ENCODE assay signal across 10 mouse cellular contexts in the genomic region with DNA sequence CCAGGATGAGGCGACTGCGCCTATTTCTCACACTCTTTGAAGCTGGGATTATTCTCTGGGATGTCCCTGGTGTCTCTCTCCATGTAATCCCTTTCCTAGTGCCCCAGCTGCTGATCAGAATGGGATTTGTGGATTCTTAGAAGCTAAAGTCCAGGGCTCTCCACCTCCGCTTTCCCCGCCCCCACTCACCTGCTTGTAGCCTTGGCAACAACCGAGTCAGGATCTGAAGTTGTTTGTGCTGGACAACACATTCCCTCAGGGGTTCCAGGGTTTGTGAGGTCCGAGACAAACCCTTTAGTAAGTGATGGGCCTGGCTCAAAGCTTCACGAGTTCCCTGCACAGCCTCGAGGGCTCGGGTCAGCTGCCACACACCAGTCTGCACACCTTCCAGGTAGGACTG. TPM values are rescaled to one million over a fixed set of nuclear protein-coding genes. Genes with fewer than 3 reads are reported as not detected.
DNase-seq lines count a peak whose midpoint lies in the region; ATAC-seq and TF ChIP-seq lines count a peak whose summit lies in the region.
"Had no signal": no experiment of that assay in that cellular context is flagged by ENCODE, and none has a peak within 500 bp of the region (broad histone marks: within the 10 kb centered on the region; RNA-seq: fewer than 3 reads in every experiment).

No protein-coding gene starts in this region.

- no peak overlapping the region for H3K27ac ChIP-seq in hindbrain, embryonic 13.5 days
- no peak overlapping the region for H3K27ac ChIP-seq in hindbrain, embryonic 10.5 days
- no peak overlapping the region for H3K27ac ChIP-seq in midbrain, embryonic 16.5 days (ENCODE audit: low read length)
- no peak overlapping the region for H3K27ac ChIP-seq in midbrain, embryonic 10.5 days (replicated peaks)
- H3K27ac ChIP-seq in intestine, postnatal 0 days (ENCODE audit: low read depth, low read length) = no peak overlapping the region
- no peak overlapping the region for H3K27ac ChIP-seq in neural tube, embryonic 13.5 days (replicated peaks)

- DNase-seq in hindbrain, embryonic 10.5 days (ENCODE audit: low spot score) = no peak
- no peak for DNase-seq in midbrain, embryonic 10.5 days (ENCODE audit: low spot score)
- DNase-seq in adrenal gland, adult 2 months = no peak
- DNase-seq: adrenal gland, postnatal 36 days; cerebellum, postnatal 14 days; gastrocnemius, postnatal 25 days had no signal

- H3K9ac ChIP-seq in hindbrain, embryonic 13.5 days = no peak overlapping the region
- 0 out of 2 replicates have a peak overlapping the region, but pooled peaks have one; percentile 17 for H3K9ac ChIP-seq in midbrain, embryonic 16.5 days (ENCODE audit: low read depth, low read length)
- H3K9ac ChIP-seq in intestine, postnatal 0 days (ENCODE audit: low read depth, low read length) = no peak overlapping the region
- H3K9ac ChIP-seq in neural tube, embryonic 13.5 days = no peak overlapping the region

- H3K4me1 ChIP-seq in hindbrain, embryonic 13.5 days (replicated peaks) = peaks cover 42% of the 10 kb centered on the region
- peaks cover 39% of the 10 kb centered on the region for H3K4me1 ChIP-seq in hindbrain, embryonic 10.5 days (replicated peaks)
- peaks cover 31% of the 10 kb centered on the region for H3K4me1 ChIP-seq in midbrain, embryonic 16.5 days (ENCODE audit: control insufficient read depth, insufficient read depth, low read length)
- H3K4me1 ChIP-seq in midbrain, embryonic 10.5 days = peaks cover 35% of the 10 kb centered on the region
- peaks cover 12% of the 10 kb centered on the region for H3K4me1 ChIP-seq in intestine, postnatal 0 days (replicated peaks; ENCODE audit: control insufficient read depth, insufficient read depth, low read length)
- H3K4me1 ChIP-seq in neural tube, embryonic 13.5 days (replicated peaks) = peaks cover 37% of the 10 kb centered on the region

- no peak for TF ChIP-seq CTCF in intestine, postnatal 0 days (IDR thresholded peaks at IDR 0.05; ENCODE audit: low read depth)

- H3K4me2 ChIP-seq in hindbrain, embryonic 13.5 days = 0 out of 2 replicates have a peak overlapping the region, but pooled peaks have one; percentile 21
- 0 out of 2 replicates have a peak overlapping the region, but pooled peaks have one; percentile 6 for H3K4me2 ChIP-seq in midbrain, embryonic 16.5 days (ENCODE audit: low read length)
- peak overlapping the region; percentile 33; the same call in 1 of the 2 replicates for H3K4me2 ChIP-seq in intestine, postnatal 0 days (replicated peaks; ENCODE audit: low read depth)
- H3K4me2 ChIP-seq in neural tube, embryonic 13.5 days = peak overlapping the region; percentile 25

- peaks cover 9% of the 10 kb centered on the region for H3K36me3 ChIP-seq in hindbrain, embryonic 13.5 days
- H3K36me3 ChIP-seq in hindbrain, embryonic 10.5 days = peaks cover 14% of the 10 kb centered on the region
- no peaks in the 10 kb centered on the region for H3K36me3 ChIP-seq in midbrain, embryonic 16.5 days (ENCODE audit: control insufficient read depth, insufficient read depth, low read length)
- peaks cover 13% of the 10 kb centered on the region for H3K36me3 ChIP-seq in midbrain, embryonic 10.5 days
- H3K36me3 ChIP-seq in intestine, postnatal 0 days (ENCODE audit: control insufficient read depth, insufficient read depth) = no peaks in the 10 kb centered on the region
- H3K36me3 ChIP-seq in neural tube, embryonic 13.5 days = peaks cover 4% of the 10 kb centered on the region

- peaks cover 26% of the 10 kb centered on the region for H3K27me3 ChIP-seq in hindbrain, embryonic 13.5 days
- peaks cover 34% of the 10 kb centered on the region for H3K27me3 ChIP-seq in hindbrain, embryonic 10.5 days (ENCODE audit: insufficient read depth, poor library complexity, severe bottlenecking)
- no peaks in the 10 kb centered on the region for H3K27me3 ChIP-seq in midbrain, embryonic 16.5 days (ENCODE audit: control insufficient read depth, insufficient read depth, low read depth, low read length)
- peaks cover 31% of the 10 kb centered on the region for H3K27me3 ChIP-seq in midbrain, embryonic 10.5 days (ENCODE audit: low read depth, poor library complexity, severe bottlenecking)
- H3K27me3 ChIP-seq in intestine, postnatal 0 days (replicated peaks; ENCODE audit: control insufficient read depth, insufficient read depth, low read length) = peaks cover 11% of the 10 kb centered on the region
- peaks cover 7% of the 10 kb centered on the region for H3K27me3 ChIP-seq in neural tube, embryonic 13.5 days

- H3K4me3 ChIP-seq in hindbrain, embryonic 13.5 days = peak overlapping the region; percentile 5; the same call in 1 of the 2 replicates
- no peak overlapping the region for H3K4me3 ChIP-seq in hindbrain, embryonic 10.5 days
- no peak overlapping the region for H3K4me3 ChIP-seq in midbrain, embryonic 16.5 days (ENCODE audit: low read depth, low read length)
- no peak overlapping the region for H3K4me3 ChIP-seq in midbrain, embryonic 10.5 days
- H3K4me3 ChIP-seq in intestine, postnatal 0 days (ENCODE audit: low read depth, low read length) = no peak overlapping the region
- peak overlapping the region; percentile 12 for H3K4me3 ChIP-seq in neural tube, embryonic 13.5 days

- no peaks in the 10 kb centered on the region for H3K9me3 ChIP-seq in hindbrain, embryonic 13.5 days
- H3K9me3 ChIP-seq in hindbrain, embryonic 10.5 days = no peaks in the 10 kb centered on the region
- no peaks in the 10 kb centered on the region for H3K9me3 ChIP-seq in midbrain, embryonic 16.5 days (replicated peaks; ENCODE audit: control insufficient read depth, low read length, poor library complexity, severe bottlenecking)
- no peaks in the 10 kb centered on the region for H3K9me3 ChIP-seq in midbrain, embryonic 10.5 days (replicated peaks)
- no peaks in the 10 kb centered on the region for H3K9me3 ChIP-seq in intestine, postnatal 0 days (ENCODE audit: control insufficient read depth)
- H3K9me3 ChIP-seq in neural tube, embryonic 13.5 days = no peaks in the 10 kb centered on the region

- no peak for ATAC-seq in hindbrain, embryonic 13.5 days (ENCODE audit: low FRiP score)
- no peak for ATAC-seq in midbrain, embryonic 16.5 days
- ATAC-seq in intestine, postnatal 0 days = no peak
- no peak for ATAC-seq in neural tube, embryonic 13.5 days (ENCODE audit: low read depth)

- WGBS in hindbrain, embryonic 13.5 days = 74% methylated on average over 9 of the region's 9 CpGs
- 72% methylated on average over 9 of the region's 9 CpGs for WGBS in hindbrain, embryonic 10.5 days
- 59% methylated on average over 9 of the region's 9 CpGs for WGBS in midbrain, embryonic 16.5 days
- WGBS in midbrain, embryonic 10.5 days = 64% methylated on average over 9 of the region's 9 CpGs
- WGBS in intestine, postnatal 0 days = 67% methylated on average over 9 of the region's 9 CpGs
- WGBS in neural tube, embryonic 13.5 days = 70% methylated on average over 9 of the region's 9 CpGs

RNA-seq across cellular contexts. Expression of a gene that starts 1.1 kb away (rescaled TPM):
- 14.3 and 14.6 TPM in 2 replicates for polyA plus RNA-seq in hindbrain, embryonic 13.5 days (2015; fragmentation: Nextera tagmentation; extraction: Ambion mirVana)
- polyA plus RNA-seq in hindbrain, embryonic 10.5 days (2016; fragmentation: Nextera tagmentation; extraction: Ambion mirVana) = 12.4 and 15.2 TPM in 2 replicates
- polyA plus RNA-seq in midbrain, embryonic 16.5 days (2015; fragmentation: Nextera tagmentation; extraction: Ambion mirVana) = 10.5 and 12.0 TPM in 2 replicates
- 10.2 and 11.4 TPM in 2 replicates for polyA plus RNA-seq in midbrain, embryonic 10.5 days (2016; fragmentation: Nextera tagmentation; extraction: Ambion mirVana)
- 2.5 and 3.1 TPM in 2 replicates for polyA plus RNA-seq in intestine, postnatal 0 days (2015; fragmentation: Nextera tagmentation; extraction: Ambion mirVana)
- 12.8 and 14.3 TPM in 2 replicates for polyA plus RNA-seq in neural tube, embryonic 13.5 days (2015; fragmentation: Nextera tagmentation; extraction: Ambion mirVana)
- 10 to 100 TPM; 13.3 to 28.4 TPM for total RNA-seq in adrenal gland, adult 2 months (2021)
- polyA plus RNA-seq in adrenal gland, adult 2 months (2012; rRNA removed) = 34.8 and 55.8 TPM in 2 replicates

RNA-seq across cellular contexts. Expression of a gene that starts 2.7 kb away (rescaled TPM):
- 45.6 and 47.0 TPM in 2 replicates for polyA plus RNA-seq in hindbrain, embryonic 13.5 days (2015; fragmentation: Nextera tagmentation; extraction: Ambion mirVana)
- 120 and 128 TPM in 2 replicates for polyA plus RNA-seq in hindbrain, embryonic 10.5 days (2016; fragmentation: Nextera tagmentation; extraction: Ambion mirVana)
- 40.1 and 41.6 TPM in 2 replicates for polyA plus RNA-seq in midbrain, embryonic 16.5 days (2015; fragmentation: Nextera tagmentation; extraction: Ambion mirVana)
- polyA plus RNA-seq in midbrain, embryonic 10.5 days (2016; fragmentation: Nextera tagmentation; extraction: Ambion mirVana) = 117 and 124 TPM in 2 replicates
- 36.6 and 42.0 TPM in 2 replicates for polyA plus RNA-seq in intestine, postnatal 0 days (2015; fragmentation: Nextera tagmentation; extraction: Ambion mirVana)
- polyA plus RNA-seq in neural tube, embryonic 13.5 days (2015; fragmentation: Nextera tagmentation; extraction: Ambion mirVana) = 49.3 and 51.8 TPM in 2 replicates
- total RNA-seq in adrenal gland, adult 2 months (2021) = 10 to 100 TPM; 35.9 to 47.0 TPM
- 94.8 and 108 TPM in 2 replicates for polyA plus RNA-seq in adrenal gland, adult 2 months (2012; rRNA removed)

RNA-seq across cellular contexts. Expression of a gene that starts 5.1 kb away (rescaled TPM):
- polyA plus RNA-seq in hindbrain, embryonic 13.5 days (2015; fragmentation: Nextera tagmentation; extraction: Ambion mirVana) = 114 and 119 TPM in 2 replicates
- polyA plus RNA-seq in hindbrain, embryonic 10.5 days (2016; fragmentation: Nextera tagmentation; extraction: Ambion mirVana) = 26.5 and 43.8 TPM in 2 replicates
- 168 and 175 TPM in 2 replicates for polyA plus RNA-seq in midbrain, embryonic 16.5 days (2015; fragmentation: Nextera tagmentation; extraction: Ambion mirVana)
- 26.4 and 36.8 TPM in 2 replicates for polyA plus RNA-seq in midbrain, embryonic 10.5 days (2016; fragmentation: Nextera tagmentation; extraction: Ambion mirVana)
- polyA plus RNA-seq in intestine, postnatal 0 days (2015; fragmentation: Nextera tagmentation; extraction: Ambion mirVana) = 1.5 and 1.7 TPM in 2 replicates
- polyA plus RNA-seq in neural tube, embryonic 13.5 days (2015; fragmentation: Nextera tagmentation; extraction: Ambion mirVana) = 120 and 124 TPM in 2 replicates
- total RNA-seq in adrenal gland, adult 2 months (2021) = 1 to 10 TPM; 1.8 to 3.4 TPM
- 3.4 and 4.1 TPM in 2 replicates for polyA plus RNA-seq in adrenal gland, adult 2 months (2012; rRNA removed)

RNA-seq across cellular contexts. Expression of a gene that starts 10.6 kb away (rescaled TPM):
- 1.5 and 1.6 TPM in 2 replicates for polyA plus RNA-seq in hindbrain, embryonic 13.5 days (2015; fragmentation: Nextera tagmentation; extraction: Ambion mirVana)
- polyA plus RNA-seq in hindbrain, embryonic 10.5 days (2016; fragmentation: Nextera tagmentation; extraction: Ambion mirVana) = 2.1 and 2.9 TPM in 2 replicates
- 0.88 and 1.1 TPM in 2 replicates for polyA plus RNA-seq in midbrain, embryonic 16.5 days (2015; fragmentation: Nextera tagmentation; extraction: Ambion mirVana)
- polyA plus RNA-seq in midbrain, embryonic 10.5 days (2016; fragmentation: Nextera tagmentation; extraction: Ambion mirVana) = 1.3 and 1.5 TPM in 2 replicates
- 34.2 TPM in 2 replicates for polyA plus RNA-seq in intestine, postnatal 0 days (2015; fragmentation: Nextera tagmentation; extraction: Ambion mirVana)
- 0.92 and 1.4 TPM in 2 replicates for polyA plus RNA-seq in neural tube, embryonic 13.5 days (2015; fragmentation: Nextera tagmentation; extraction: Ambion mirVana)
- total RNA-seq in adrenal gland, adult 2 months (2021) = 1 to 10 TPM; 5.3 to 6.5 TPM
- 14.2 and 15.4 TPM in 2 replicates for polyA plus RNA-seq in adrenal gland, adult 2 months (2012; rRNA removed)

RNA-seq across cellular contexts. Expression of a gene that starts 18.8 kb away (rescaled TPM):
- polyA plus RNA-seq in hindbrain, embryonic 13.5 days (2015; fragmentation: Nextera tagmentation; extraction: Ambion mirVana) = 3.9 and 4.5 TPM in 2 replicates
- polyA plus RNA-seq in hindbrain, embryonic 10.5 days (2016; fragmentation: Nextera tagmentation; extraction: Ambion mirVana) = 1.2 and 2.1 TPM in 2 replicates
- 4.5 and 4.7 TPM in 2 replicates for polyA plus RNA-seq in midbrain, embryonic 16.5 days (2015; fragmentation: Nextera tagmentation; extraction: Ambion mirVana)
- 1.4 and 2.3 TPM in 2 replicates for polyA plus RNA-seq in midbrain, embryonic 10.5 days (2016; fragmentation: Nextera tagmentation; extraction: Ambion mirVana)
- 0.76 and 0.90 TPM in 2 replicates for polyA plus RNA-seq in intestine, postnatal 0 days (2015; fragmentation: Nextera tagmentation; extraction: Ambion mirVana)
- polyA plus RNA-seq in neural tube, embryonic 13.5 days (2015; fragmentation: Nextera tagmentation; extraction: Ambion mirVana) = 5.3 and 6.9 TPM in 2 replicates
- total RNA-seq in adrenal gland, adult 2 months (2021) = 10 to 100 TPM in 1 of 2 experiments, 1 to 10 TPM in 1; 6.2 to 10.3 TPM
- 4.4 and 5.3 TPM in 2 replicates for polyA plus RNA-seq in adrenal gland, adult 2 months (2012; rRNA removed)

Comparison
In these comparisons a context has a peak if more than half of its experiments do, and no peak if none do; other contexts are left out.
1. H3K4me3 ChIP-seq: peak in hindbrain, embryonic 13.5 days (single experiment) and neural tube, embryonic 13.5 days (single experiment); none in hindbrain, embryonic 10.5 days (single experiment), midbrain, embryonic 16.5 days (single experiment), midbrain, embryonic 10.5 days (single experiment) and intestine, postnatal 0 days (single experiment).
2. Peak in every context shown above with its lines, with median percentiles within 50 percentile points of each other: H3K4me2 ChIP-seq.